Mouse (Mus musculus): ENCODE results near the gene Msi2.

Gene Msi2

GRCm38 (mm10) chr11:88636934-88637333, 81.4 kb downstream of the Msi2 start:
- DNase-seq (ENCODE audit: low spot score): no peak

- no peak for DNase-seq (ENCODE audit: low spot score)
Measured at GRCm38 (mm10) chr11:88636319-88636718, 82.0 kb downstream of the Msi2 start.

- DNase-seq (ENCODE audit: low spot score): no peak
Measured at GRCm38 (mm10) chr11:88634627-88635026, 83.7 kb downstream of the Msi2 start.

- DNase-seq (ENCODE audit: low spot score): no peak
Measured at GRCm38 (mm10) chr11:88631932-88632230, 86.4 kb downstream of the Msi2 start.

- no peak for DNase-seq (ENCODE audit: low spot score)
Measured at GRCm38 (mm10) chr11:88631084-88631931, 87.0 kb downstream of the Msi2 start.

GRCm38 (mm10) chr11:88629619-88630018, 88.7 kb downstream of the Msi2 start:
- DNase-seq (ENCODE audit: low spot score): no peak

GRCm38 (mm10) chr11:88629165-88629564, 89.1 kb downstream of the Msi2 start:
- no peak for DNase-seq (ENCODE audit: low spot score)

- no peak for DNase-seq (ENCODE audit: low spot score)
Measured at GRCm38 (mm10) chr11:88628676-88629075, 89.6 kb downstream of the Msi2 start.

- DNase-seq (ENCODE audit: low spot score): no peak
Measured at GRCm38 (mm10) chr11:88627327-88627726, 91.0 kb downstream of the Msi2 start.

GRCm38 (mm10) chr11:88626576-88626975, 91.7 kb downstream of the Msi2 start:
- no peak for DNase-seq (ENCODE audit: low spot score)

GRCm38 (mm10) chr11:88626061-88626460, 92.3 kb downstream of the Msi2 start:
- no peak for DNase-seq (ENCODE audit: low spot score)

GRCm38 (mm10) chr11:88625063-88625462, 93.2 kb downstream of the Msi2 start:
- DNase-seq (ENCODE audit: low spot score): no peak

GRCm38 (mm10) chr11:88624627-88625026, 93.7 kb downstream of the Msi2 start:
- DNase-seq (ENCODE audit: low spot score): no peak

GRCm38 (mm10) chr11:88623671-88624070, 94.6 kb downstream of the Msi2 start:
- no peak for DNase-seq (ENCODE audit: low spot score)

GRCm38 (mm10) chr11:88622496-88622895, 95.8 kb downstream of the Msi2 start:
- DNase-seq (ENCODE audit: low spot score): no peak

GRCm38 (mm10) chr11:88621789-88622188, 96.5 kb downstream of the Msi2 start:
- DNase-seq (ENCODE audit: low spot score): no peak

GRCm38 (mm10) chr11:88620158-88620973, 97.9 kb downstream of the Msi2 start:
- DNase-seq (ENCODE audit: low spot score): peak; percentile 60

- no peak for DNase-seq (ENCODE audit: low spot score)
Measured at GRCm38 (mm10) chr11:88619468-88620157, 98.7 kb downstream of the Msi2 start.

- DNase-seq (ENCODE audit: low spot score): no peak
Measured at GRCm38 (mm10) chr11:88618732-88619309, 99.5 kb downstream of the Msi2 start.

- no peak for DNase-seq (ENCODE audit: low spot score)
Measured at GRCm38 (mm10) chr11:88618005-88618501, 100.3 kb downstream of the Msi2 start.

GRCm38 (mm10) chr11:88617380-88617779, 100.9 kb downstream of the Msi2 start:
- DNase-seq (ENCODE audit: low spot score): no peak

Data from layer of hippocampus, adult 11-12 months (tissue).